Mouse (Mus musculus) liver, postnatal 0 days (tissue): ENCODE measurements around the gene Hist2h4.
A peak's percentile ranks its signal among the peaks of the same experiment; 100 is the strongest.

ENCODE experiments used
- CTCF ChIP-seq: sonication (generic); IDR thresholded peaks from 2 replicates; pipeline ENCODE4 v1.5.1; 2016; ENCODE audit warnings: antibody characterized with exemption, low read depth
- EP300 ChIP-seq: IDR thresholded peaks from 2 replicates; pipeline ENCODE4 v1.6.1; 2016; ENCODE audit warnings: antibody characterized with exemption, low read depth, mild to moderate bottlenecking

DNA sequence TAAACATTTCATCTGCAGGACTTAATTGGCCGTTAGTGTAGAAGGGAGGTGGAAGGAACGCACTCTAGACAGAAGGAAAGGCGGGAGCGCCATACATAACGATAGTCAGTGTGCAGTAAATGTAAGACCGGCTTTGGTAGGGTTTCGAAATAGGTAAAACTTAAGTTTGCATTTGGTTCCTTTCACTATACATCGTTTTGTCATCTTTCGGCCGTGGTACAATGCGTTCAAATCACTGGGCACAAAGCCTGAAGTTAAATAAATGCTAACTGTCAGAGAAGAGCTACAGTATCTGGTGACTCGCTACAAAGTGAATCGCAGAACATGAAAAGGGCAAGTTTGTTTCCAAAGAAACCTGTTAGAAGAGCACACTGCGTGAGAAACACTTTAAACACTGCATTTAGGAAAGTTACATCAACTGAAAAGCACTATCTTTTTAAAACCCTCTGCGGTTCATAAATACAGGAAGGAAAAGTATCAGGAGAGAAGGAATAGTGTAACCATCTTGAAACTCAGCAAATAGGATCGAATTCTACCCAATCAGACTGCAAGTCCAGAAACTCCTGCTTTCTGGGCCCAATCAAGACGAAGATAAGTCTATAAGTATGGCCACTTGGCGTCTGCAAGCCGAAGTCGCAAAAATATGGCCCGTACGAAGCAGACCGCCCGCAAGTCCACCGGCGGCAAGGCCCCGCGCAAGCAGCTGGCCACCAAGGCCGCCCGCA lies 5.1 kb upstream of the Hist2h4 start, which contains the start of gene Hist2h3b:
- no peak for TF ChIP-seq CTCF
- peak; percentile 70 for TF ChIP-seq EP300
